Mouse (Mus musculus) myocyte (in vitro differentiated cells): ENCODE results near the gene Tmprss9.

Source experiments
- CEBPB ChIP-seq: IDR thresholded peaks from 2 replicates; pipeline ENCODE4 v1.6.1; 2011; ENCODE audit warnings: mild to moderate bottlenecking, moderate library complexity; ENCODE audit not compliant: poor library complexity, insufficient read depth, severe bottlenecking
- MAX ChIP-seq: IDR thresholded peaks from one replicate; pipeline ENCODE4 v1.6.1; 2011; ENCODE audit warnings: low read depth, mild to moderate bottlenecking, control low read depth
- MYOD1 ChIP-seq, 3 experiments: IDR thresholded peaks; one replicate each; pipeline ENCODE4 v1.6.1; 2011; ENCODE audit warnings: control low read depth in 2 of 3, low read depth in 2 of 3, mild to moderate bottlenecking in 2 of 3, moderate library complexity in 1 of 3; ENCODE audit not compliant: insufficient read length in 2 of 3, control insufficient read depth in 1 of 3
- POLR2A ChIP-seq: IDR thresholded peaks from one replicate; pipeline ENCODE4 v1.6.1; 2011; ENCODE audit warnings: low read depth, mild to moderate bottlenecking, control low read depth, moderate library complexity; ENCODE audit not compliant: insufficient read length
- POLR2AphosphoS2 ChIP-seq: IDR thresholded peaks from one replicate; pipeline ENCODE4 v1.6.1; 2011; ENCODE audit warnings: low read depth, control low read depth; ENCODE audit not compliant: insufficient read length
- TCF12 ChIP-seq: IDR thresholded peaks from one replicate; pipeline ENCODE4 v1.6.1; 2011; ENCODE audit warnings: mild to moderate bottlenecking, control low read depth; ENCODE audit not compliant: poor library complexity, insufficient read depth, severe bottlenecking
- USF1 ChIP-seq: IDR thresholded peaks from one replicate; pipeline ENCODE4 v1.6.1; 2011; ENCODE audit warnings: low read depth, mild to moderate bottlenecking, control low read depth, moderate library complexity

GRCm38 (mm10) chr10:80822528-80822927 is 49.1 kb upstream of the Tmprss9 start:
- no peak for TF ChIP-seq TCF12
- no peak for TF ChIP-seq POLR2A
- no peak for TF ChIP-seq MAX
- TF ChIP-seq POLR2AphosphoS2, result no peak
- TF ChIP-seq USF1, result no peak
- no peak for TF ChIP-seq CEBPB
- no peak for TF ChIP-seq MYOD1 (IDR thresholded peaks at IDR 0.05; ENCODE audit: control insufficient read depth in 1 of 3, insufficient read length in 2 of 3, low read depth in 2 of 3)
